Mouse (Mus musculus) kidney, adult 10 weeks (tissue): ENCODE measurements around the gene Nup54. TPM values are rescaled to one million over a fixed set of nuclear protein-coding genes. Genes with fewer than 3 reads are reported as not detected.

ENCODE experiments used
- polyA plus RNA-seq: library from polyadenylated mRNA; stranded (reverse); fragments of 350-450 nt; fragmentation: Illumina TruSeq; extraction: RNeasy Lipid Tissue Mini Kit (QIAGEN cat#74804); gene quantifications from one replicate; pipeline ENCODE4 v1.2.3, GENCODE M21; 2014; ENCODE audit warnings: low read depth, low replicate concordance

Gene Nup54
- polyA plus RNA-seq = 34.6 TPM

DNA sequence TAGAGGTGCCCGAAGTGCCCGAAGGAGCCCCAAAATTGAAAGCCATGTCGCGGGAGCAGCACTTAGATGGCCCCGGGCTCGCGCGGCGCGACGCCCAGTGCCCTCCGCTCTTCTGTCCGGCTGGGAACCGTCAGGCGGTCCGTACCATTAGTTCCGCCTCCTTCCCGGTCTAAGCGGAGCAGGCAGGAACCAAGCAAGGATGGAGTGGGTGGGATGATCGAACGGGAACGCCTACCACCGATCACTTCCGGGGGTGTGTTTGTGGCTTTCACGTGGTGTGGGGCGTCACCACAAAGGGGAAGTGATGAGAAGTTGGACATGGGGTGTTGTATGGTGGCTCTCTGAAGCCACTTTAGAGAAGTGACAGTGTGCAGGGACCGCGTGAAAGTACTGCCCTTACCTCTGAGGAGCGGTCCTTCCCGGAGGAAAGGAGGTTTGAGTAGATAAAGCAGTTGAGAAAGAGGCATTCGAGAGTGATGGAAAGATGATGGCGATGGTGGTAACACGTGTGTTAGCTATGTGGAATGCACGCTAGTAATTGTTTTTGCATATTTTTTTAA lies at the start of gene Nup54:
Gene Nup54, minus strand, starts transcription at position 195 of the 560 bp plus-strand sequence.

Other genes with a start within 250 kb of the Nup54 start
- gene U90926, start 219.8 kb downstream of the Nup54 start, polyA plus RNA-seq = not detected
- not detected for gene Ppef2, start 178.9 kb downstream of the Nup54 start, polyA plus RNA-seq
- gene Naaa, start 157.0 kb downstream of the Nup54 start, polyA plus RNA-seq = 6.7 TPM
- gene Sdad1, start 124.7 kb downstream of the Nup54 start, polyA plus RNA-seq = 9.9 TPM
- 2.2 TPM for gene Cxcl9, start 107.1 kb downstream of the Nup54 start, polyA plus RNA-seq
- gene Art3, start 103.4 kb downstream of the Nup54 start, polyA plus RNA-seq = 9.2 TPM
- 6.3 TPM for gene Cxcl10, start 86.3 kb downstream of the Nup54 start, polyA plus RNA-seq
- gene Scarb2, start 71.6 kb upstream of the Nup54 start, polyA plus RNA-seq = 52.7 TPM
- gene Fam47e, start 119.8 kb upstream of the Nup54 start, polyA plus RNA-seq = 1.4 TPM
- gene Stbd1, start 167.8 kb upstream of the Nup54 start, polyA plus RNA-seq = 6.3 TPM
- gene Ccdc158, start 240.1 kb upstream of the Nup54 start, polyA plus RNA-seq = 2.5 TPM
- 2.1 TPM for gene Shroom3, start 248.2 kb upstream of the Nup54 start, polyA plus RNA-seq